Mouse (Mus musculus) monocyte, adult 2 months (primary cell): ENCODE results near the gene Il10rb.

ENCODE experiments used
- DNase-seq, 2 experiments: peaks; one replicate each; pipeline ENCODE4 v3.0.0; 2022; ENCODE audit warnings: low spot score in 2 of 2, low read depth in 1 of 2

The Il10rb gene

DNA sequence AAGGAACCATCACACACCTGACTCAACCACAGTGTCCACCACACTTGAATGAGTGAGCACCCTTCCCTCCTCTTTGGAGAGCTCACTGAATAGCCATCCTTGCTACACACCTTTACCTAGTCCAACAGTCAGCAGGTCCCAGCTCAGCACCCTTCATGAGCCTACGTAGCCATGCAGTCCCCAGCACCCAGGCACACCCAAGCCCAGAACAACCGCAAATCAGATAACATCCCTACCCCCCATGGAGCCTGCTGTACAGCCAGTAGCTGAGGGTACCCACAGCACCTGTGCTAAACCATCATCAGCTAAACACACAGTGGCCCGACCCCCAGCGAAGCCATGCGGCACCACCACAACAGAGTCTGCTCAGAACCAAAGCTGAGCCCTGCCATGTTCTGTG, 42.1 kb downstream of the Il10rb start:
- no peak for DNase-seq

DNA sequence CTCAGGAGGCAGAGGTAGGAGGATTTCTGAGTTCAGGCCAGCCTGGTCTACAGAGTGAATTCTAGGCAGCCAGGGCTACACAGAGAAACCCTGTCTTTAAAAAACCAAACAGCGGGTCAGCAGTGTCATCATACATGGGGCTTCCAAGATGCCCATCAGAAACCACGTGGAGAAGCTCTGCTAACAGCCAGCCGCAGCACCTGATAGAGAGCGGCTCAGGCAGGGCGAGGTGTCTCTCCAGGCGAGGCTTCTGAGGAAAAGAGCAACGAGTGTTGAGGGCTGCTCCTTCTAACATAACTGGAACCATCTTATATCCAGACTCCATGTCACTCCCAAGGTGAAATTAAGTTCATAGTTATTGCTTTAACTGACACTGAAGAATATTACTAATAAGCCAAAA, 42.9 kb downstream of the Il10rb start:
- DNase-seq = no peak

DNA sequence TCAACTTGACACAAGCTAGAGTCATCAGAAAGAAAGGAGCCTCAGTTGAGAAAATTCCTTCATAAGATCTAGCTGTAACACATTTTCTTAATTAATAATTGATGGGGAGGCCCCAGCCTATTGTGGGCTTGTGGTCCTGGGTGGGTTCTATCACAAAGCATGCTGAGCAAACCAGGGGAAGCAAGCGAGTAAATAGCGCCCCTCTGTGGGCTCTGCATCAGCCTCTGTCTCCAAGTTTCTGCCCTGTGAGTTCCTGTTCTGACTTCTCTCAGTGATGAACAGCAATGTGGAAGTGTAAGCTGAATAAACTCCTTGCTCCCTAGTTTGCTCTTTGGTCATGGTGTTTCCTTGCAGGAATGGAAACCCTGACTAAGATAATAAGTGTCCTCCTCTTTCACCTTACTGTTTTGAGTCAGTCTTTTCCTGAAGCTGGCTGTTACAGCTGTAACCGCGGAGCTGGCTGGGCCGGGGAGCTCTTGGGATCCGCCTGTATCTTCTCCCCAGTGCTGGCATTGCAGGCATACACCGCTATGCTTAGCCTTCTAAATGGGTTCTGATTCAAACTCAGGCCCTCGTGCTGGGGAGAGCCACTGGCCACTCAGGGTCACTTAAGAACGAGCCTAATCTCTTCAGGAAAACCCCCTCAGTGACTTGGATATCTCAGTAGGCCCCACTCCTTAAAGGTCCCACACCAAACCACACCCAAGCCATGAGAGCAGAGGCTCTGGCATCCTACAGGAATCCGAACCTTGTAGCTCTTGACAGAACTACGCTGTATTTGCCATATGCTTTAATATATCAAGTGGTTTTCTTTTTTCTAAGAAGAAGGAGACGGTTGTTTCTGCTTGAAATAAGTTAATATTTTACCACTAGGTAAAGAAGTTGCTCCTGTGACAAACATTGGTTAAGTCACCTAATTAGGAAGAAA, 44.4 kb downstream of the Il10rb start:
- no peak for DNase-seq

DNA sequence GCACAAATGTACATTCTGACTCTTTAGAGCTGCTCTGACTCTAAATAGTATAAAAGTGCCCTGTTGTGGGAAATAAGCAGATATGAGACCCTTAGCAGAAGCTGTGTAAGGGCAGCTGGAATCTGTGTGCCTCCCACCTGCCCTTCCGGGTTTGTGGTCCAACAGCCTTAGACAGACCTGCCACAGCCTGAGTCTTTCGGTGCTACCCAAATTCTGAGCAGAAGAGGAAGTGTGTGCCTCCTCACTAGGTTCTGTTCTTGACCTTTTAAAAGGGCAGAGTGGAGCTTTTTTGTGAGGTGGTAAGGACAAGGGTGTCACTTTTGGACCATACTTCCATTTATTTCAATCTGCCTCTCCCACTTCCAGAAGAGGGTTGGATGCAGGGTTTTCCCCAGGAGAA, 46.0 kb downstream of the Il10rb start:
- DNase-seq = peak in 1 of 2 experiments; percentile 62

DNA sequence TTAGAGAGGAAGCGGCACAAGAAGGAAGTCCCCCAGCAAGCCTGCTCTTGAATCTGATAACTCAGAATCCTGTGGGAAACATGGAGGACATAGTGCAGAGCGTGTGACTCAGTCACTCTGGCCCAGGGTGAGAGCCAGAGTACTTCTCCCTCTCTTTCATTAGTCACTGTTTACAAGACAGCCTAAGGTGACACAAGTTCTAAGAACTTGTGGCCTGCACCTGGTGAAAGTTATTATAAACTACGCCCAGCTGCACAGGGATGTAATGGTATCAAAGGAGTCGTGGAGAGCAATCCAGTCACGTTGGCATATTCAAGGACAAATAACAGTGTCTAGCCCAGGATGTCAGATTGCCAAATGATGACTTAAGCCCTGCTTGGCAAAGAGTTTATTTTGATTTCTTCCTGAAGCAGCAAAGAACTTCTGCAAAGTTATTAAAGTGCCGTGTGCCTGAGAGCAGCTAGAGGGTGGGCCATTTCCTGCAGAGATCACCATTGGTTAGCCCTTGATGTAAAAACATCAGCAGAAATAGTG, 46.5 kb downstream of the Il10rb start:
- no peak for DNase-seq

DNA sequence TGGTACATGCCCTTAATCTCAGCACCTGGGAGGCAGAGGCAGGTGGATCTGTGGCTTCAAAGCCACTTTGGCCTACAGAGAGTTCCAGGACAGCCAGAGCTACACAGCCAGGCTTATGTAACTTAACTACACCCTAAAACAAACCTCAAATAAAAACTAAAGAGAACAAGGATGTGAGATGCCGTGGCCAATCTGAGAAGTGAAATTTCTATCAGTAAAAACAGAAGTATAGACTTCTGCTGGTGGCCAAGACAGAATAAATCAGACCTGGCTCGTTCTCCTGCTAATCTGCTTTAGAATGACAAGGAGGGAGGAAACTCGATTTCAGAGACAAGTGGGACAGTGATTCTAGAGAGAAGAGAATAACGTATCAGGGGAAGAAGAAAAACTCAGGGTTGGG, 49.9 kb downstream of the Il10rb start:
- no peak for DNase-seq

DNA sequence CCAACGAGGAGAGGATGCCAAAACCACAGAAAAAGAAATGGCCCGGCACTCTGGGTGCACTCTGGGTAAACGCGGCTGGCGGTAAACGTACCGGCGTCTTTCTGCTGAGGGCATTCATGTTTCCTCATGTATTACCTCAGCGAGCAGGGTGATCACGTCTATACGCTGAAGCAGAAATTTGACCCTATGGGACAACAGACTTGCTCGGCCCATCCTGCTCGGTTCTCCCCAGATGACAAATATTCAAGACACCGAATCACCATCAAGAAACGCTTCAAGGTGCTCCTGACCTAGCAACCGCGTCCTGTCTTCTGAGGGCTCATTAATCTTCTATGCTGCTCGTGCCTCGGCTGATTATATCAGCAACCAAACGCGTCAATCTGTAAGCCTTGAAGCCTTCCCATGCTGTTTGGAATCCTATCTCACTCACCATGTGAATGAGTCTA, 52.4 kb downstream of the Il10rb start:
- DNase-seq = no peak

DNA sequence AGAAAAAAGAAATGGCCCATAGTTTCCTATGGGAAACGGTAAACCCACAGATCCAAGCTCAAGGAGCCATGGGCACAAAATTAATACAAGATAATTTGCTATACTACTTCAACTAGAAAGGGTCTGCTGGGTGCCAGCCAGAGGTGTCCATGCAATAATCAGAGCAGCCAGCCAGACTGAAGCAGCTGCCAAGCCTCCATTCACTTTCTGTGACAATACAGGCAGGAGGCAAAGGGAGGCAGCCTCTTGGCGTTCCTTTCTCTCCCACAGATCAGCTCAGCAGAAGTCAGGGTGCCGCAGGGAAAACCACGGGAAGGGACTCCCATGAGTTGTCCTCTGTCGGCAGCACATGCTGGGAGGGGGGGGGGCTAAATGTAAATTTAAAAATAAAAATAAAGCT, 53.0 kb downstream of the Il10rb start:
- DNase-seq = no peak

DNA sequence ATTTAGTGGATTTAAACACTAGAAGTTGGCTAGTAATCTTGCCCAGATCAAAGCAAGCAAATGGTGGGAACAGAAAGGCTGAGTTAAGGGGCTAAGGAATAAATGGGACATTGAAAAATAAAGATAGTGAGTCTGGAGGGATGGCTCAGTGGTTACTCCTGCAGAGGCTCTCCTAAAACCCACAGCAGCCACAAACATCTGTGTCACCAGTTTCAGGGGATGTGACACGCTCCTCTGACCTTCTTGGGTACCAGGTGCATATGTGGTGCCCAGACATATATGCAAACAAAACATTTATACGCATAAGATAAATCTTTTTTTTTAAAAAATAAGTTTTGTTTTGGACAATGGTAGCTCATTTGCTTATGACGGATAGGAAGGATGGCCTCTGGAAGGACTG, 53.4 kb downstream of the Il10rb start:
- DNase-seq = no peak

DNA sequence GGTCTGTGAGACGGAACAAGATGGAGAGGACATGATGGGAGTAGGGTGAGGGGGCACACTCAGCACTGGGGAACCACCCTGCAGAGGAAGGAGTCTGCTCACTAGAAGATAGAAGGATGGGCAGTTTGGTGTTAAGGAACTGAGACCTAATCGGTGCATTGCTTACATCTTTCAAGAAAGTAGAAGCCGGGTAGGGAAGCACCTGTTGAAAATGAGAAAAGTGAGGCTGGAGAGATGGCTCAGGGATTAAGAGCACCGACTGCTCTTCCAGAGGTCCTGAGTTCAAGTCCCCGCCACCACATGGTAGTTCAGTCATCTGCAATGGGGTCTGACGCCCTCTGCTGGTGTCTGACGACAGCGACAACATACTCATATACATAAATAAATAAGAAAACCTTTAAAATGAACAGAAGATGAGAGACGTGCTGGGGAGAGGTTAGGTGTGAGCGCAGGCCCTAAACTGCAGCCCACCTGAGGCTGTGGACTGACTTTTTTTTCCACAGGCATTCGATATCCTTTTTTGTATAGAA, 53.9 kb downstream of the Il10rb start:
- DNase-seq = no peak

DNA sequence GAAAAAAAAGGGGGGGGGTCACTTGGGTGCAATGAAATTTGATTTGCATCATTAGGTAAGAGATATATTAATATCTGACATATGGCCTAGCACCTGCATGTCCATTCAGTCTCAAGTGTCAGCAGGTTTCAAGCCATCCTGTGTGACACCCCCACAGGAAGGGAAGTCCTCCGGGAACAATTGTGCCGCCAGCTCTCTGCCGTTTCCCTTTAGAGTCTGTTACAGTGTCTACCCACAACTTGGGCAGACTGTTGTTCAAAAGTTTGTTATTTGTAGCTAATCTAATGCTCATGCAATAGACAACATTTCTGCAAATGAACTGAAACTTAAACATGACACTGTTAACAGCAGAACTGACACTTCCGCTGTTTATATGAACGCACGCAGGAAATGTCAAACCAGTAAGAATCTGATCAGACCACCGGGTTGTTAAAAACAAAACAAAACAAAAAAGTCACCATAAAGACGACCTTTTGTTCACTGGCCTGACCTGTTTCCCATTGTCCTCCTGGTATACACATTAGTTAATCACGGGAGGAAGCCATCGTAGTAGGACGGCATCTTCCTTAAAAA, 55.2 kb downstream of the Il10rb start:
- no peak for DNase-seq

DNA sequence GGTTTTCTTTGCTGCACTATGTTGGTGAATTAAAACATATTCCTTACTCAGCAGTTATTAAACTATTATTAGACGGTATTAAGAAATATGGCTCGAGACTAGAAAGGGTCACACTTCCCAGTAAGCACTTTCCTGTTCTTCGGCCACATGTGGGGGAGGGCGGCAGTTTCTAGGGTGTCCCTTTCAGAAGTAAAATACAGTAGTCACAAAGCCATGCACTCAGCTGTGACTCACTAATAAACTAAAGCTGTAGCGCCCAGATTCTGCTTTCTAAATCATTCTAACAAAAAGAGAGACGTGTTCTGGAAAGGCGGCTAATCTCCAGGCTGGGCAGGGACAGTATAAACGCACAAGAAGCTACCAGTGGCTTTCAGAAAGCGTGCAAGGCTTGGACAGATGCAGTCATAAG, 55.8 kb downstream of the Il10rb start:
- no peak for DNase-seq

DNA sequence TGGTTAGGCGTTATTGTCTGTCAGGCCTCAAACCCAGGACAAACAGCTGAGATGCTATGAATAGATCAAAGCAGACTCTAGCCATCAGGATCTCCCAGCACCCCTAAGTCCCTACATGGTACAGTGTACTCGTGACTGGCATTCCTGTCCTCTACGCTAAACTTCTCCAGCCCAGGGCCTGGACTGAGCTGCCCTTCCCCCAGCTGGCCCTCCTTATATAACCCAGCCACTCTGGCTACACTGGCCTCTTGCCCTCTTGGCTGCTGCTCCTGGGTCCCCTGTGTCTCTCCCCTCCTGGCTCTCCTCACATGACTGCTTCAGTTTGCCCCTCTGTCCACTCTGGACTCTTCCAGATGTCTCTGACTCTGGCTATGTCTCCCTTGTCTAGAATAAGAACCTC, 56.7 kb downstream of the Il10rb start:
- DNase-seq = no peak

DNA sequence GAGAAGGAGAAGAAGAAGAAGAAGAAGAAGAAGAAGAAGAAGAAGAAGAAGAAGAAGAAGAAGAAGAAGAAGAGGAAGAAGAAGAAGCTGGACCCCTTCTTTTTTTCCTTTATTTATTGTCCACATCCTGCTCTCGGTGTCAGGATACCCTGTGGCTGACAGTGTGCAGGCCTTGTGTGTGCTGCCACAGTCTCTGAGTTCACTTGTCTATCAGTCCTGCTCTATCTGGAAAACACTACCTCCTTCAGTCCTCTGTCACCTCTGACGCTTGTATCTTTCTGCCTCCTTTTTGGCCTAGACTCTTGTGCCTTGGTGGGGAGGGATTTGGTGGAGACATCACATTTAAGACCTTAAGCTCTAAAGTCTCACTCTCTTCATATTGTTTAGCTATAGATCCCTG, 57.4 kb downstream of the Il10rb start:
- DNase-seq = no peak

DNA sequence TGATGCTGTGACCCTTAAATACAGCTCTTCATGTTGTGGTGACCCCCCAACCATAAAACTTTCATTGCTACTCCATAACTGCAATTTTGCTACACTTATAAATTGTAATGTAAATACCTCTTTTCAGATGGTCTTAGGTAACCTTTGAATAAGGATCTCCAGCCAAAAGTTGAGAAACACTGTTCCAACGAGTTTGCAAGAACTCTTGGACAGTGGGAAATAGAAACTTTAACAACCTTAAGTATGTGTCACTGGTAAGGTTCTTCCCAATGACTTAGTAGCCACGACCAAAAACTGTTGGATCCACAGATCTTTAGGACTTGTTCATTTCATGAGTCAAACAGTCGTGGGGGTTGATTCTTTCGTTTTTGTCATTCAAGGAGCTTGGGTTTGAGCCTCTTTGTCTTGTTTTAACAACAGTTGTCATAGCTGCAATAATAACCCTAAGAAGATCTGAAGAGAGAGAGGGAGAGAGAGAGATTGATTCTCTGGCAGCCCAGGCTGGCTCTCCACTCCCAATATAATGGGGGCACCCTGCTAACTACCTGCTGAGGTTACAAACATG, 58.0 kb downstream of the Il10rb start:
- DNase-seq = no peak

DNA sequence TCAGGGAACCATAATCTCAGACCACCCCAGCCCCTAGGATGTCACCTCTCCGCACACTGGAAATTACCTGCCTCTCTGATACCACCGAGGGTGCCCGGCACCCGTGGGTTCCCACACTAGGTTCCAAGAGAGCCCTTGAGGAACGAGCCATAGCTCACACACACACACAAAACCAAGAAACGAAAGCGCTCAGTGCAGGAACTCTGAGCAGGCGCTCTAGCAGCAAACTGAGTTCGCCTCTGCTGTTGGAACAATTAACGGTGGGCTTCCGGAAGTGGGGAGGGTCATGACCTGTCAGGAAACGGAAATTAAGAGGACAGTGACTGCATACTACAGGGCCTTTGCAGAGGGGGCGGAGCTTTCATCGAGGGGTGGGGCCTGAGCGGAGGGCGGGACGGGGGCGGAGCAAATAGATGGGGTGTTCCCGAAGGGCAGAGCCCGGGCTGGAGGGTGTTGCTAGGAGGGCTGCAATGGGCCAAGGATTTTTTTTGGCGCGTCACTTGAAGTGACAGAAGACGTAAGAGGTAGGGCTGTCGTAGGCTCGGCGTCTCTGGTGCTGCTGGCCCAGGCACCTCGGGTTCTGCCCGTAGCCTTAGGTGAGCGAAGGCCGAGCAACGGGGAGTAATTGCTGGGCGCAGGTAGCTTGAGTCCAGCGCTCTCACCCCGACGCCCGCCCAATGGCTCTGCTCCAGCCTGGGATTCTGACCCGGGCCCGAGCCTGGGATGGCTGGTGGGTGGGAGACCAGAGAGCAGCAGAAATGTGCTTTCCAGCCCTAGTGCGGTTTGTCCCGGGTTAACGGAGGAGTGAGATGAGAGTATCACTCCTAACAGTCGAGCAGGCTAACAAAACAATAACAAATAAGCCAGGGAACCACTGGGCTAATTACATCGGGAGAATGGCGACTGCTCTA, 58.9 kb downstream of the Il10rb start:
- DNase-seq = peak in 1 of 2 experiments; percentile 74

DNA sequence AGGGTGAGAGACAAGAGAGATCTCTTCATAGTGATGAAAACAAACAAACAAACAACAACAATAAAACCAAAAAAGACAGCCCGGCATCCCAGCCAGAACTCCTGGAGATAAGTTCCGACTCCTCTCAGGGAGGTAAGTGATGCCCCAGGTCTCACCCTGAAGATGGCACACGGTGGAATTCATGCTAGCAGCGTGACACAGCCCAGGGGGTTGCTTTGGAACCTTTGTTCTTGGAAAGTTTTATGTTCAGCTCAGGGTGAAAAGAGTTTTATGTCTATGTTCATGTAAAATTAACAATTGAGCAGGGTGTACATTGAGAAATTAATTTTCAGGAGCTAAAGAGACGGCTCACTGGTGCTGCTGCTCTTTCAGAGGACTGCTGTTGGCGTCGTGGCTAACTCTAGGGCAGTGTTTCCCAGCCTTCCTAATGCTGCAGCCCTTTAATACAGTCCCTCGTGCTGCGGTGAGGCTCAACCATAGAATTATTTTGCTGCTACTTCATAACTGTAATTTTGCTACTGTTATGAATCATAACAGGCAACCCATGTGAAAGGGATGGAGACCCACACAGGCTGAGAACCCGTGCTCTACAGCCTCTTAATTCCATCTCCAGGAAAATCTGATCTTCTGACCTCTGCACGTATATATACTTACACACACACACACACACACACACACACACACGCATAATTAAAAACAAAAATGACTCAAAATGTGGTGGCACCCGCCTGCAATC, 59.7 kb downstream of the Il10rb start:
- DNase-seq = no peak

DNA sequence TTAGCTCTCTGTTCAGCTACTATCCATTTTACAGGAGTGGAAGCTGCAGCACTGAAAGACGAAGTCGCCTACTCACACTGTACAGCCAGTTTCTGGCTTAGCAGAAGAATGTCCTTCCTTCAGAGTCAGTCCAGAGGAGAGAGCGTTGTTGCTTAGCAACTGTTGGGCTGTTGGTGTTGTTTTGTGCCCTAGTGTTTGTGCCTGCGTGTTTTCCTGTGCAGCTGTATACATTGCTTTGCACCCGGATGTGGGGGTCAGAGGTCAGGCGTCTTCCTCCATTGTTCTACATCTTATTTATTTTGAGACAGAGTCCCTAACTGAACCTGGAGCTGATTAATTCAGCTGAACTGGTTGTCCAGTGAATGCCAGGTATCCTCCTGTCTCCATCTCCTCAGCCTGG, 60.6 kb downstream of the Il10rb start:
- DNase-seq = no peak

DNA sequence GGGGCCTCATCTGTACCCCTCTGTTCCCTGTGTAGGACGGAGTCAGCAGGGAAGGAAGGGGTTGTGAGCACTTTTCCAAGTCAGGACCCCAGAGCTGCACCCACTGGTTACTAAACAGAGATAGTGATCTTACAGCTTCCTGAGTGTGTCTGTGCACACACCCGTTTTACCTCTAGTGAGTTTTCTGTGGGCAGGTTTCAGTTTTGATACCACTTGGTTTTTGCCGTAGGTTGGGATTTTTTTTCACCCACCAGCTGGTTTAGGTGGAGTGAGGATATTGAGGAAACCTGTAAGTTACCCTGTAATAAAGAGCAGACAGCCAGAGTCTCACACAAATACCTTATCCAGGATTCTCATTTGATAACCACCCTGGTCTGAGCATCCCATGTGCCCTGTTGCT, 64.5 kb downstream of the Il10rb start:
- no peak for DNase-seq

DNA sequence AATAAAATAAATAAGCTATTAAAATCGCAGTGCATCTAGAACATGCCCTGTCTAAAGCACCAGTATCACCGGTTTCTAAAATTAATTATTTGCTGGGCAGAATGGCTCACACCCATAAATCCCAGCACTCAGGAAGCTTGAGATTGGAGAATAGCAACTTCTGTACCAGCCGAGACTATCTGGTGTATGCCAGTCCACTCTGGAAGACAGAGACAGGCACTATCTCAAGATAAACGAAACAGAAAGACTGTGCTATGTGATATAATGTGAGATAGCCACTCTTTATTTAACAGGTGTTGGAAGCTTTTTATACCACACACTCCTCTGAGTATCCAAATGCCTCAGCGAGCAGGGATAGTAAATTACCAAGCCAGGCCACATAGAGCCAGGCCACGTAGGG, 65.5 kb downstream of the Il10rb start:
- no peak for DNase-seq
